10 mouse cellular contexts compared by ENCODE assay signal in genomic region chr12:70131042-70131675, GRCm38 (mm10). TPM values are rescaled to one million over a fixed set of nuclear protein-coding genes. Genes with fewer than 3 reads are reported as not detected.
DNase-seq lines count a peak whose midpoint lies in the region; ATAC-seq lines count a peak whose summit lies in the region.
"Had no signal": no experiment of that assay in that cellular context is flagged by ENCODE, and none has a peak within 500 bp of the region (broad histone marks: within the 10 kb centered on the region; RNA-seq: fewer than 3 reads in every experiment).

No protein-coding gene starts in this region.

- peaks cover 7% of the 10 kb centered on the region for H3K4me1 ChIP-seq in heart, embryonic 12.5 days (replicated peaks)
- H3K4me1 ChIP-seq in neural tube, embryonic 12.5 days: no peaks in the 10 kb centered on the region; the same call in 1 of the 2 replicates

- no peak overlapping the region for H3K4me3 ChIP-seq in heart, embryonic 12.5 days
- no peak overlapping the region for H3K4me3 ChIP-seq in neural tube, embryonic 12.5 days

- DNase-seq in heart, adult 11 months: no peak
- DNase-seq in neural tube, embryonic 10.5 days (ENCODE audit: extremely low spot score, low spot score): no peak
- DNase-seq in gastrocnemius, postnatal 36 days: peak; percentile 24 to 30
- DNase-seq in lung, postnatal 14 days: peak; percentile 11
- peak; percentile 55 for DNase-seq in thymus, postnatal 4 days
- DNase-seq in spleen, adult 18-20 months: no peak

- intact Hi-C loops in gastrocnemius, postnatal 36 days (cut with DNase I): loop anchor here (10.0 kb wide), 1 partner anchor 376 kb away; no protein-coding TSS in a partner anchor

- no peak overlapping the region for H3K27ac ChIP-seq in heart, embryonic 12.5 days (ENCODE audit: poor library complexity, severe bottlenecking)
- H3K27ac ChIP-seq in neural tube, embryonic 12.5 days: no peak overlapping the region
- H3K27ac ChIP-seq: liver, embryonic 14.5 days had no signal

- no peak for ATAC-seq in heart, embryonic 12.5 days (ENCODE audit: insufficient number of reproducible peaks, low FRiP score)
- ATAC-seq in neural tube, embryonic 12.5 days (ENCODE audit: low FRiP score, low read depth): no peak

- H3K36me3 ChIP-seq in heart, embryonic 12.5 days: no peaks in the 10 kb centered on the region
- no peaks in the 10 kb centered on the region for H3K36me3 ChIP-seq in neural tube, embryonic 12.5 days

- no peak overlapping the region for H3K9ac ChIP-seq in heart, embryonic 12.5 days
- no peak overlapping the region for H3K9ac ChIP-seq in neural tube, embryonic 12.5 days
- H3K9ac ChIP-seq: liver, embryonic 14.5 days had no signal

- no peaks in the 10 kb centered on the region for H3K9me3 ChIP-seq in heart, embryonic 12.5 days (replicated peaks)
- no peaks in the 10 kb centered on the region for H3K9me3 ChIP-seq in neural tube, embryonic 12.5 days

- no peaks in the 10 kb centered on the region for H3K27me3 ChIP-seq in heart, embryonic 12.5 days (replicated peaks)
- no peaks in the 10 kb centered on the region for H3K27me3 ChIP-seq in neural tube, embryonic 12.5 days (replicated peaks)

- 47% methylated on average over 20 of the region's 20 CpGs for WGBS in heart, embryonic 12.5 days
- 45% methylated on average over 20 of the region's 20 CpGs for WGBS in neural tube, embryonic 12.5 days

- H3K4me2 ChIP-seq in heart, embryonic 12.5 days: peak overlapping the region; percentile 58
- peak overlapping the region; percentile 35; the same call in 1 of the 2 replicates for H3K4me2 ChIP-seq in neural tube, embryonic 12.5 days (replicated peaks)

RNA-seq across cellular contexts. Expression of gene Nin, which starts 17.6 kb away (rescaled TPM):
- polyA plus RNA-seq in heart, embryonic 12.5 days (2016; fragmentation: Nextera tagmentation; extraction: Ambion mirVana): 10.4 and 11.4 TPM in 2 replicates
- 18.9 and 19.3 TPM in 2 replicates for polyA plus RNA-seq in neural tube, embryonic 12.5 days (2016; fragmentation: Nextera tagmentation; extraction: Ambion mirVana)
- 10 to 100 TPM; 20.8 to 25.2 TPM for total RNA-seq in gastrocnemius, postnatal 36 days (2021)

RNA-seq across cellular contexts. Expression of gene Abhd12b, which starts 22.8 kb away (rescaled TPM):
- not detected in 2 replicates for polyA plus RNA-seq in heart, embryonic 12.5 days (2016; fragmentation: Nextera tagmentation; extraction: Ambion mirVana)
- not detected in 2 replicates for polyA plus RNA-seq in neural tube, embryonic 12.5 days (2016; fragmentation: Nextera tagmentation; extraction: Ambion mirVana)
- not detected for total RNA-seq in gastrocnemius, postnatal 36 days (2021)
- total RNA-seq: common myeloid progenitor, adult 5-6 weeks had no signal
- polyA plus RNA-seq: liver, embryonic 14.5 days had no signal

Comparison
In these comparisons a context has a peak if more than half of its experiments do, and no peak if none do; other contexts are left out.
1. DNase-seq: peak in gastrocnemius, postnatal 36 days (2 of 2), lung, postnatal 14 days (single experiment) and thymus, postnatal 4 days (single experiment); none in heart, adult 11 months (single experiment), neural tube, embryonic 10.5 days (single experiment) and spleen, adult 18-20 months (0 of 2).